Mouse (Mus musculus): ENCODE results near the gene Hist4h4. TPM values are rescaled to one million over a fixed set of nuclear protein-coding genes. Genes with fewer than 3 reads are reported as not detected.
A peak's percentile ranks its signal among the peaks of the same experiment; 100 is the strongest.

Hist4h4 gene
- polyA plus RNA-seq, 1 experiment from 2014 or later = 0.55 TPM

DNA sequence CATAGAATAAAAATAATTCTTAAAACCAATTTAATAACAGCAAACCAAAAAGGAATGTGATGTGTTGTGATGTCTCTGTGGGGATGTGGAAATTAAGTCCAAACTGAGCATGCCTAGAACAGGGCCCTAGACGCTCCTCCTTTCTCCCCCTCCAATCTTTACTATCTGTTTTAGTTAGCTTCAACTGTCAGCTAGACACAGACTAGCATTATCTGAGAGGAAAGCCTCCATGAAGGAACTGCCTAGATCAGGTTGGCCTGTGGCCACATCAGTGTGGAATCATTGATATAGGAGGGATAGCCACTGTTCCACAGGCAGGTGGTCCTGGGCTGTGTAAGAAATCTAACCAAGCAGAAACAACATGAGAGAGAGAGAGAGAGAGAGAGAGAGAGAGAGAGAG lies 9.1 kb downstream of the Hist4h4 start:
- no peaks in the 10 kb centered on the region for H3K36me3 ChIP-seq (ENCODE audit: insufficient read depth, low read length)
- ATAC-seq (ENCODE audit: low FRiP score, low TSS enrichment) = no peak
- 44% methylated on average over 1 of the region's 1 CpGs for WGBS
- H3K4me3 ChIP-seq (ENCODE audit: low read length) = no peak overlapping the region
- no peak overlapping the region for H3K4me2 ChIP-seq (replicated peaks; ENCODE audit: low read depth, low read length)
- peaks cover 12% of the 10 kb centered on the region for H3K4me1 ChIP-seq (ENCODE audit: insufficient read depth, low read length)
- no peaks in the 10 kb centered on the region for H3K9me3 ChIP-seq (ENCODE audit: low read length)
- no peak overlapping the region for H3K27ac ChIP-seq (ENCODE audit: low read length)
- H3K27me3 ChIP-seq (ENCODE audit: insufficient read depth, low read length) = no peaks in the 10 kb centered on the region
- no peak overlapping the region for H3K9ac ChIP-seq (replicated peaks; ENCODE audit: low read length)

DNA sequence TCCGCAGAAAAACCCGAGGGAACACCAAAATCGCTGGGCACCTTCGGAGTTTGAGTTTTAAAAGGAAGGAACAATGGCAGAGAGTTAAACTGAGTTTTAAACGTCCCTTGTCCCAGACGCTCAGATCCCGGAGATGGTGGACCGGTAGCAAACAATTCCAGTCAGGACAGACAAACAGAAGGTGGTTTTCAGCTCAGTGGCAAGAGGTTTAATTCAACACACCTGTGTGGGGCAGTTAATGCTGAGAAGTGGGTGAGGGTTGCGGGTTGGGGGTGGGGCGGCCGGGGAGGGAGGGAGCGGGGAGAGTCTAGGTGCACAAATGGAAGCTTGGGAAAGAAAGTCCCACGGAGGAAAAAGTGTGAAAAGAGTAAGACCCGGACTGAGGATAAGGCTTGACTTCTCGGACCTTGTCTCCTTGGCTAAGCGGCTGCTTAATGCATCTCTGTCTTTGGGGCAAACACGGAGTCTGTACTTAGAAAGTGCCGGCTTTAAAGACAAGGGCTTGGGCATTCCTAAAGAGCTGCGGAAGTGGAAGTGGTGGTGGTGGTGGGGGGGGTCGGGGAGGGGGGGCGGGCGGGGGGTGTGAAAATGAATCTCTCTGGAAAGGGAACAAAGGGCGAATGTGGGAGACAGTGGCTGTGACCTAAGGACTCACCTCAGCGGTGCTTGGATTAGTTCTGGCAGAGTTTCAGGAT lies 10.2 kb downstream of the Hist4h4 start:
- Histone ChIP-seq H3K4me3 (ENCODE audit: low read length) (peak overlapping the region; percentile 52), H3K36me3 (ENCODE audit: insufficient read depth, low read length) (no peaks in the 10 kb centered on the region), H3K4me2 (replicated peaks; ENCODE audit: low read depth, low read length) (peak overlapping the region; percentile 93), H3K9ac (replicated peaks; ENCODE audit: low read length) (peak overlapping the region; percentile 63), H3K9me3 (ENCODE audit: low read length) (no peaks in the 10 kb centered on the region), H3K27ac (ENCODE audit: low read length) (no peak overlapping the region), H3K4me1 (ENCODE audit: insufficient read depth, low read length) (peaks cover 14% of the 10 kb centered on the region), H3K27me3 (ENCODE audit: insufficient read depth, low read length) (no peaks in the 10 kb centered on the region)
- ATAC-seq (ENCODE audit: low FRiP score, low TSS enrichment) = 0 out of 2 replicates have a peak, but pooled peaks have one; percentile 39
- under 1% methylated on average over 21 of the region's 24 CpGs for WGBS

DNA sequence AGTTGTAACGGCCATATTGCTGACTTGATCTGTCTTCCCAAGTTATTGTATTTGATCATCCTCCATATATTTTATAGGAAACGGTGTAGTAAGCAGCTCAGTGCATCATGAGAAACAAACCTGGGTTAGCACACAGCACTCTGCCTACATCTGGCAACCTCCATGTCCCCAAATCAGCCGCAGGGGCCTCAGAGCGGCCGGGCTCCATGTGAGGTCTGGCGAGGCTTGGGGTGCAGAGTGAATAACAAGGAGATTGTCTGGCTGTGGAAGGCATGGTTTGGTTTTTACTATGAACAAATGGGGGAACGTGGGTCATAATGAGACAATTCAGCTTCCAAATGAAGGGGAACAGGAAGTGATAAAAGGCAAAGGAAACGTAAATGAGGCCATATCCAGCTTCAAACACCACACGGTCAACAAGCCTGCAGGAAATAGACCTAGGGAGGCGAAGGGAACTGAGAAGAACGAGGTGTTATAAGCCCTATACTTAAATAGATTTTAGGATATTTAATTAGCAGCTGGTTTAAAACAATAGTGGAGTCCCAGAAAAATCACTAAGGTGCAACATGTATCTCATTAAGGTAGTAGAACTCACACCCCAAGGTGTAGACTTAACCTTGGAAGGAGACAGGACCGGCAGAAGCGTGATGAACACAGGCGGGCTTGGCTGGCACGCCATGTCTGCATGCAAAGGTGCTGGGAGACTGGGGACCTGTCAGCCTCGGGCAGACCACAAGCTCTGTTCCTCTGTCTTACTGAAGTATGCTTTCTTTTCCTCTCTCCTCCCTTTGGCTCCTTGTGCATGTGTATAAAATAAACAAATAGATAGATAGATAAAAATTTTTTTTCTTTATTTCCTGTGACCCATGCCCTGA lies 11.1 kb downstream of the Hist4h4 start:
- Histone ChIP-seq H3K4me2 (replicated peaks; ENCODE audit: low read depth, low read length) (peak overlapping the region; percentile 93), H3K36me3 (ENCODE audit: insufficient read depth, low read length) (no peaks in the 10 kb centered on the region), H3K4me3 (ENCODE audit: low read length) (peak overlapping the region; percentile 52), H3K9ac (replicated peaks; ENCODE audit: low read length) (peak overlapping the region; percentile 63), H3K9me3 (ENCODE audit: low read length) (no peaks in the 10 kb centered on the region), H3K4me1 (ENCODE audit: insufficient read depth, low read length) (peaks cover 16% of the 10 kb centered on the region), H3K27me3 (ENCODE audit: insufficient read depth, low read length) (no peaks in the 10 kb centered on the region), H3K27ac (ENCODE audit: low read length) (no peak overlapping the region)
- no peak for ATAC-seq (ENCODE audit: low FRiP score, low TSS enrichment)
- WGBS = 25% methylated on average over 16 of the region's 16 CpGs

DNA sequence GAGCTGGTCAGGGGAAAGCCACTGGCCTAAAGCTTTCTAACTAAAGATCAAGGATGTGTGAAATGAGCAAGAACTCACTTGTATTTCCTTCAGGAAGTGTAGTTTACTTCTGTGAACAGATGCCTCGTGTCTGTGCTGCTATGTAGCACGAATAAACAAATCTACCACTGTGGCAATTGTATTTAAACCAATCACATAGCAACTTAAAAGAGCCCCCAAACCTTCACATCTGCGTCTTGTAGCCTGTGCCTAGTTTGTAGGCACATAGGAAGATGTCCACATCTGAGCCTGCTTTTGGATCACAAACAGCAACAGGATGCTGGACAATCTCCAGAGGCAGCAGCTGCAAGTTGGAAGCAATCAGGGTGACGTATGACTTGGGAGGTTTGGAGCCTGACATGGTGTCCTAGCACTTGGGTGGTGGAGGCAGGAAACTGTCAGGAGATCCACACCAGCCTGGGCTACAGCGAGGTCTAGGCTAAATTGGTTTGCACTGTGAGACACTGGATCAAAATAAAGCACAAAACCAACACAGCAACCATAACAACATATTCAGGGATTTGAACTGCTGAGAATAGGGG lies 14.7 kb downstream of the Hist4h4 start:
- Histone ChIP-seq H3K27ac (ENCODE audit: low read length) (peak overlapping the region; percentile 68; the same call in 1 of the 2 replicates), H3K36me3 (ENCODE audit: insufficient read depth, low read length) (no peaks in the 10 kb centered on the region), H3K27me3 (ENCODE audit: insufficient read depth, low read length) (no peaks in the 10 kb centered on the region), H3K9me3 (ENCODE audit: low read length) (no peaks in the 10 kb centered on the region), H3K4me2 (replicated peaks; ENCODE audit: low read depth, low read length) (no peak overlapping the region), H3K4me1 (ENCODE audit: insufficient read depth, low read length) (peaks cover 16% of the 10 kb centered on the region), H3K9ac (replicated peaks; ENCODE audit: low read length) (no peak overlapping the region), H3K4me3 (ENCODE audit: low read length) (no peak overlapping the region)
- 37% methylated on average over 5 of the region's 5 CpGs for WGBS
- peak; percentile 77 for ATAC-seq (ENCODE audit: low FRiP score, low TSS enrichment)

DNA sequence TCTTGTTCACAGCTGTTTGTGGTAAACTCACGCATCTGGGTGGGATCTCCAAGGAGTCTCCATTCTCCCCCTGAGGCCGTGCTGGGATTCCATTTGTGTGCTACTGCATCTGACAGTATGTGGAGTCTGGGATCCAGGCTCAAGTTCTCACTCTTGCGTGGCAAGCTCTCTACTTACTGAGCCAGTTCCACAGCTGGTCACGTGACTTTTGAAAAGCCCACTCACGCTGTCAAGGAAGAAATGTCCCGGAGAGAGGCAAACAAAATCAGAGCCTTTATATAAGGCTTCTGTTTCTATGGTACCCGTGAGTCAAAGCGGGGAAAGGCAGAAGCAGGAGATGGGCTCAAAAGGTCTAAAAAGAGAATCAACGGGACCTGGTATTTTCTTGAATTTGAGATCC lies 21.5 kb downstream of the Hist4h4 start:
- Histone ChIP-seq H3K36me3 (ENCODE audit: insufficient read depth, low read length) (no peaks in the 10 kb centered on the region), H3K27ac (ENCODE audit: low read length) (no peak overlapping the region), H3K4me2 (replicated peaks; ENCODE audit: low read depth, low read length) (no peak overlapping the region)

DNA sequence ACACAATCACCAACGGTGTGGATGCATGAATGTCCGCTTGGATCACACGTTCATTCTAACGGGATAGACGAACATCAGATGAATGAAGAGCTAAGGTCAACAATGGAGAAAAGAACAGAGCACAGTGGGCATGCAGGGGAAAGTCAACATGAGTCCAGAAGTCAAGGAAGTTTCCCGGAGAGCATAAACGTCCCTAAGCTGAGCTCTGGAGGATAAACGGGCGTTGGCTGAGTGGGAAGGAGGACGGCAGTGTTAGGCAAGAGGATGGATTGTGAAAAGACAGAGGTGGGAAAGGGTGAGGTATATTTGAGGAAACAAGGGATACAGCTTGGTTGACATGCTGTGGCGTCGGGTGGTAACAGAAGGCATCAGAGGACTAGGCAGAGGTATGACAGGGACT lies 22.1 kb downstream of the Hist4h4 start:
- no peak for ATAC-seq (ENCODE audit: low FRiP score, low TSS enrichment)
- H3K9me3 ChIP-seq (ENCODE audit: low read length) = no peaks in the 10 kb centered on the region
- no peaks in the 10 kb centered on the region for H3K36me3 ChIP-seq (ENCODE audit: insufficient read depth, low read length)
- no peak overlapping the region for H3K4me2 ChIP-seq (replicated peaks; ENCODE audit: low read depth, low read length)
- H3K4me1 ChIP-seq (ENCODE audit: insufficient read depth, low read length) = no peaks in the 10 kb centered on the region
- H3K9ac ChIP-seq (replicated peaks; ENCODE audit: low read length) = no peak overlapping the region
- no peak overlapping the region for H3K27ac ChIP-seq (ENCODE audit: low read length)
- no peak overlapping the region for H3K4me3 ChIP-seq (ENCODE audit: low read length)
- no peaks in the 10 kb centered on the region for H3K27me3 ChIP-seq (ENCODE audit: insufficient read depth, low read length)
- WGBS = 87% methylated on average over 12 of the region's 12 CpGs

More for the DNA sequence above, 21.5 kb downstream of the Hist4h4 start:
- H3K9me3 ChIP-seq (ENCODE audit: low read length) = no peaks in the 10 kb centered on the region
- no peaks in the 10 kb centered on the region for H3K27me3 ChIP-seq (ENCODE audit: insufficient read depth, low read length)
- no peak overlapping the region for H3K4me3 ChIP-seq (ENCODE audit: low read length)
- 85% methylated on average over 9 of the region's 9 CpGs for WGBS
- no peak overlapping the region for H3K9ac ChIP-seq (replicated peaks; ENCODE audit: low read length)
- ATAC-seq (ENCODE audit: low FRiP score, low TSS enrichment) = no peak
- H3K4me1 ChIP-seq (ENCODE audit: insufficient read depth, low read length) = no peaks in the 10 kb centered on the region

DNA sequence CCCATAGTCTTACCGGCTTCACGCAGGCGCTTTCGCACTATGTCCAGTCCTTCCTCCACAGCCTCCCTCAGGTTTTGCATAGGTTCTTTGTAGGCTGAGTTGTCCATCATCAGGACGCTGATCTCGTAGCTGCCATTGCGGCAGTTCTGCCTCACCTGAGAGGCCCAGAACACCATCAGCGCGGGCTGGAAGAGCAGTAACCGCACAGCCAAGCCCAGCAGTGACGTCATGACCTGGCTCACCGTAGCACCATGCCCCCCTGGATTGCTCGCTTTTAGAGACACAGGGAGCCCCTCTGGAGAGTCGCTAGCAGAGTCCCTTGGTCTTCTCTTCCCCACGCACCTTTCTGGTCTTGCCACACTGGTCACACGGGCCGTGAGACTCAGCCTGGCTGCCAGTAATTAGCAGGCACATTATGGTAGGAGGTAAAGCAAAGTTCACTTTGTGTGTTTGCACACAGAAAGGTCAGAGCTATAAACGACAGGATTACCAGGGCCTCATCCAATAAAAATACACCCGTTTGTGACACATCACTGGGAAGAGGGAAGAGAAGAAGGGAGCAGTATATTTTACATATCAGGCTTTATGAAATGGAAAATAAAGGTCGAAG lies 22.7 kb downstream of the Hist4h4 start, which contains the start of gene Gucy2c:
TSS of gene Gucy2c (minus strand) at position 389 of the 610 bp plus-strand sequence.
- no peaks in the 10 kb centered on the region for H3K9me3 ChIP-seq (ENCODE audit: low read length)
- H3K27me3 ChIP-seq (ENCODE audit: insufficient read depth, low read length) = no peaks in the 10 kb centered on the region
- H3K4me1 ChIP-seq (ENCODE audit: insufficient read depth, low read length) = no peaks in the 10 kb centered on the region
- no peaks in the 10 kb centered on the region for H3K36me3 ChIP-seq (ENCODE audit: insufficient read depth, low read length)
- H3K27ac ChIP-seq (ENCODE audit: low read length) = no peak within 1 kb of the TSS
- no peak within 1 kb of the TSS for H3K9ac ChIP-seq (replicated peaks; ENCODE audit: low read length)
- no peak within 1 kb of the TSS for H3K4me3 ChIP-seq (ENCODE audit: low read length)
- no peak for ATAC-seq (ENCODE audit: low FRiP score, low TSS enrichment)
- no peak within 1 kb of the TSS for H3K4me2 ChIP-seq (replicated peaks; ENCODE audit: low read depth, low read length)
- WGBS = 70% methylated on average over 20 of the region's 20 CpGs

DNA sequence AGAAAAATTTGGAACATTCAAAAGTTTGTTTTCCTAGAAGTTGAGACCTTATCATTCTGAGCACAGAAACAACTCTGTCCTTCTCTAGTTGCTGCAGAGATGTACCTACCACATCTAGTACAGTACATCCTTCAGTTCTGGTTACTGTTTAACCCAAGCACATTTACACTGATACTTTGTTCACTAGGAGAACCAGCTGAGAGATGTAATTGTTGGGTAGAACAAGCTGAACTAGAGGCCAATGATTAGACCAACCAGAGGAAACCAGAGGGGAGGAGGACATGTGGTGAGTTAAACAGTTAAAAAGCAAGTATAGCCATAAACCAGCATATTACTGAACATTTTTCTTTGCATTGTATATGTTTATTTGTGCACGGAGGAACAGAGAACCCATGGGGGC lies 27.8 kb downstream of the Hist4h4 start:
- no peaks in the 10 kb centered on the region for H3K4me1 ChIP-seq (ENCODE audit: insufficient read depth, low read length)
- H3K9me3 ChIP-seq (ENCODE audit: low read length) = no peaks in the 10 kb centered on the region
- H3K27me3 ChIP-seq (ENCODE audit: insufficient read depth, low read length) = no peaks in the 10 kb centered on the region
- no peak overlapping the region for H3K9ac ChIP-seq (replicated peaks; ENCODE audit: low read length)
- no peak for ATAC-seq (ENCODE audit: low FRiP score, low TSS enrichment)
- WGBS = 81% methylated on average over 1 of the region's 1 CpGs
- no peak overlapping the region for H3K4me3 ChIP-seq (ENCODE audit: low read length)
- H3K36me3 ChIP-seq (ENCODE audit: insufficient read depth, low read length) = no peaks in the 10 kb centered on the region
- H3K4me2 ChIP-seq (replicated peaks; ENCODE audit: low read depth, low read length) = no peak overlapping the region
- H3K27ac ChIP-seq (ENCODE audit: low read length) = no peak overlapping the region

DNA sequence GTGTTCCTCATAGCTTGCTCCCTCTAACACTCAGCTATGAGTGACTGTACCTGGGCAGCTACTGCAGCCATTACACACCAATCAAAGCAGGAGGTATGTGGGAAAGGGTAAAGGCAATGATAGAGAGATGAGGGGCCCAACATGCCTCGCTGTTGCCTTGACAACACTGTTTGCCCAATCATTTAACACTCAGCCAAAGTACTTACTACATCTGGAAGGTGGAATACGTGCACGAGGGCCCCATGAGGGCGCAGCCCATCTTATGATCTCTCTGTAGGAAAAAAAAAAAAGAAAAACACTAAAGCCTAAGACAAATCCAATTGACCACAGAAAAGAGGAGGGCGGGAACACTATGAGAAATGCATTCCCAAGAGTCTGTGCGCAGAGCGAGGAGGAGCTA lies 34.4 kb downstream of the Hist4h4 start:
- Histone ChIP-seq H3K27ac (ENCODE audit: low read length) (no peak overlapping the region), H3K4me3 (ENCODE audit: low read length) (no peak overlapping the region), H3K4me1 (ENCODE audit: insufficient read depth, low read length) (no peaks in the 10 kb centered on the region), H3K27me3 (ENCODE audit: insufficient read depth, low read length) (no peaks in the 10 kb centered on the region), H3K9me3 (ENCODE audit: low read length) (no peaks in the 10 kb centered on the region), H3K9ac (replicated peaks; ENCODE audit: low read length) (no peak overlapping the region), H3K4me2 (replicated peaks; ENCODE audit: low read depth, low read length) (no peak overlapping the region), H3K36me3 (ENCODE audit: insufficient read depth, low read length) (no peaks in the 10 kb centered on the region)
- 88% methylated on average over 7 of the region's 7 CpGs for WGBS
- no peak for ATAC-seq (ENCODE audit: low FRiP score, low TSS enrichment)

Measured in kidney, embryonic 16.5 days (tissue).